Mouse (Mus musculus) cerebellum, adult 9-10 months (tissue): ENCODE data around the gene Map3k10.

Experiments used
- DNase-seq: peaks from one replicate; pipeline ENCODE4 v3.0.0; 2022

Map3k10 gene

GRCm38 (mm10) chr7:27608130-27608529 lies 66.3 kb downstream of the Map3k10 start:
- DNase-seq = no peak

- DNase-seq = peak; percentile 93
These were observed 66.8 kb downstream of the Map3k10 start for GRCm38 (mm10) chr7:27607580-27607979.

GRCm38 (mm10) chr7:27606481-27607254 lies 67.7 kb downstream of the Map3k10 start:
- peak; percentile 57 for DNase-seq
